In the genomic region with DNA sequence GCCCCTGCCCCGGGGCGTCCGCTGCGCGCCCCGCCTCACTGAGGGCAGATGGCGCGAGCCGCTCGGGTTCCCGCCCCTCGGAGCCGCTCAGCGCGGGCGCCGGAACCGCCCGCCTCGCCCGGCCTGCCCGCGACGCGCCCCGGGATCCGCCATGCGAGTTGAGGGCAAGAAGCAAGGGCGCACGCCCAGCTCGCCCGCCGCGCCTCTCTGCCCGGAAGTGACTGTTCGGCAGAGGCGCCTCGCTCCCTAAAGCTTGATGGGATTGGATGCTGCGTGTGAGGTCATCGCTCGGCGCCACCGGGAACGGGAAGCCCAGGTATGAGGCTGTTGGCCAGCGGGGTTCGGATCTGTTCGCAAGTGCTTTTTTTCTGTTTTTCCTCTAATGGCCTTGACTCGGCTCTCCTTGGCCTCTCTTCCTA, we compare ENCODE assay signal across 8 mouse cellular contexts. TPM values are rescaled to one million over a fixed set of nuclear protein-coding genes. Genes with fewer than 3 reads are reported as not detected.
A peak's percentile ranks its signal among the peaks of the same experiment; 100 is the strongest.
DNase-seq lines count a peak whose midpoint lies in the region; ATAC-seq and TF ChIP-seq lines count a peak whose summit lies in the region.

Fbxo45 (minus strand) TSS at position 207 of the 419 bp plus-strand sequence.
Wdr53 (plus strand) TSS at position 276 of the 419 bp plus-strand sequence.

- peak within 1 kb of the TSS; percentile 86 to 93 (median 90) for H3K4me3 ChIP-seq in CH12.LX (replicated peaks in 1 of 3; ENCODE audit: low read depth in 2 of 3, low read length in 2 of 3, poor library complexity in 1 of 3)
- peak within 1 kb of the TSS; percentile 93 for H3K4me3 ChIP-seq in forebrain, embryonic 11.5 days (ENCODE audit: low read depth, low read length)
- H3K4me3 ChIP-seq in heart, embryonic 16.5 days (ENCODE audit: low read length): peak within 1 kb of the TSS; percentile 97
- peak within 1 kb of the TSS; percentile 91 for H3K4me3 ChIP-seq in liver, embryonic 15.5 days (replicated peaks)
- H3K4me3 ChIP-seq in neural tube, embryonic 12.5 days: peak within 1 kb of the TSS; percentile 88

- dilution Hi-C loops in CH12.LX (cut with MboI; ENCODE audit: extremely low pct_ligation_motif_present, extremely low pct_unique_long_range_greater_than_20kb, low sequenced_read_pairs): no loop called here

- H3K79me2 ChIP-seq in CH12.LX (replicated peaks; ENCODE audit: control insufficient read depth, extremely low read depth, insufficient read depth, poor library complexity, severe bottlenecking): peaks cover 58% of the 10 kb centered on the region

- peak within 1 kb of the TSS; percentile 99 for H3K9ac ChIP-seq in CH12.LX (ENCODE audit: insufficient read depth, low read depth)
- peak within 1 kb of the TSS; percentile 89 for H3K9ac ChIP-seq in forebrain, embryonic 11.5 days (ENCODE audit: low read length)
- H3K9ac ChIP-seq in heart, embryonic 16.5 days (ENCODE audit: low read length): peak within 1 kb of the TSS; percentile 96
- peak within 1 kb of the TSS; percentile 97 for H3K9ac ChIP-seq in liver, embryonic 15.5 days
- peak within 1 kb of the TSS; percentile 83 for H3K9ac ChIP-seq in neural tube, embryonic 12.5 days

- peaks cover 0 to 31% of the 10 kb centered on the region in 2 experiments for H3K36me3 ChIP-seq in CH12.LX (replicated peaks in 1 of 2; ENCODE audit: control insufficient read depth in 1 of 2, insufficient read depth in 1 of 2, low read length in 1 of 2)
- H3K36me3 ChIP-seq in forebrain, embryonic 11.5 days (ENCODE audit: control insufficient read depth, insufficient read depth, low read length): no peaks in the 10 kb centered on the region
- peaks cover under 1% of the 10 kb centered on the region; the same call in 1 of the 2 replicates for H3K36me3 ChIP-seq in heart, embryonic 16.5 days (ENCODE audit: control insufficient read depth, insufficient read depth)
- peaks cover 5% of the 10 kb centered on the region; the same call in 1 of the 2 replicates for H3K36me3 ChIP-seq in liver, embryonic 15.5 days (replicated peaks)
- peaks cover 4% of the 10 kb centered on the region; the same call in 1 of the 2 replicates for H3K36me3 ChIP-seq in neural tube, embryonic 12.5 days

- no peak for TF ChIP-seq EP300 in CH12.LX (IDR thresholded peaks at IDR 0.05; ENCODE audit: low read length)

- H3K27me3 ChIP-seq in CH12.LX (replicated peaks): no peaks in the 10 kb centered on the region
- no peaks in the 10 kb centered on the region for H3K27me3 ChIP-seq in forebrain, embryonic 11.5 days (ENCODE audit: control insufficient read depth, insufficient read depth, low read length)
- H3K27me3 ChIP-seq in heart, embryonic 16.5 days (ENCODE audit: control insufficient read depth, insufficient read depth, low read length): no peaks in the 10 kb centered on the region
- no peaks in the 10 kb centered on the region for H3K27me3 ChIP-seq in liver, embryonic 15.5 days
- H3K27me3 ChIP-seq in neural tube, embryonic 12.5 days (replicated peaks): no peaks in the 10 kb centered on the region

- TF ChIP-seq CTCF in CH12.LX (conservative IDR thresholded peaks at IDR 0.05 in 1 of 2, IDR thresholded peaks at IDR 0.05 in 1 of 2; ENCODE audit: low read depth in 2 of 2, low read length in 2 of 2): no peak

- peak; percentile 97 for ATAC-seq in forebrain, embryonic 11.5 days (replicated peaks; ENCODE audit: low FRiP score)
- ATAC-seq in heart, embryonic 16.5 days (replicated peaks; ENCODE audit: extremely low read depth, insufficient read depth, low FRiP score): peak; percentile 97
- peak; percentile 99 for ATAC-seq in liver, embryonic 15.5 days (ENCODE audit: insufficient read depth)
- ATAC-seq in neural tube, embryonic 12.5 days (ENCODE audit: low FRiP score, low read depth): peak; percentile 99

- H3K4me1 ChIP-seq in CH12.LX (ENCODE audit: control insufficient read depth in 1 of 2, insufficient read depth in 2 of 2): peaks cover 5 to 37% of the 10 kb centered on the region in 2 experiments; a peak in 3 of 4 replicates
- H3K4me1 ChIP-seq in forebrain, embryonic 11.5 days (replicated peaks; ENCODE audit: control insufficient read depth, insufficient read depth, low read length): peaks cover 2% of the 10 kb centered on the region; the same call in 1 of the 2 replicates
- peaks cover 21% of the 10 kb centered on the region for H3K4me1 ChIP-seq in heart, embryonic 16.5 days (ENCODE audit: control insufficient read depth, insufficient read depth, low read length)
- peaks cover 40% of the 10 kb centered on the region for H3K4me1 ChIP-seq in liver, embryonic 15.5 days (replicated peaks)
- H3K4me1 ChIP-seq in neural tube, embryonic 12.5 days: peaks cover 19% of the 10 kb centered on the region

- DNase-seq in CH12.LX (ENCODE audit: extremely low read depth): peak; percentile 98
- DNase-seq in c-Kit-positive CD71-positive TER-119-negative erythroid progenitor cells, embryonic 14.5 days (ENCODE audit: low read depth): peak; percentile 94
- peak; percentile 98 for DNase-seq in forebrain, embryonic 11.5 days (ENCODE audit: low spot score)
- peak; percentile 98 to 99 for DNase-seq in kidney, postnatal 36 days
- peak; percentile 96 for DNase-seq in telencephalon, adult 2 months (ENCODE audit: low read depth, low spot score)

- peak within 1 kb of the TSS; percentile 99 for H3K4me2 ChIP-seq in CH12.LX (ENCODE audit: insufficient read depth, low read depth, poor library complexity, severe bottlenecking)
- H3K4me2 ChIP-seq in forebrain, embryonic 11.5 days (ENCODE audit: low read depth, low read length, severe bottlenecking): peak within 1 kb of the TSS; percentile 54
- peak within 1 kb of the TSS; percentile 89 for H3K4me2 ChIP-seq in heart, embryonic 16.5 days (ENCODE audit: low read depth, low read length)
- peak within 1 kb of the TSS; percentile 89 for H3K4me2 ChIP-seq in liver, embryonic 15.5 days
- H3K4me2 ChIP-seq in neural tube, embryonic 12.5 days (replicated peaks): peak within 1 kb of the TSS; percentile 69

- TF ChIP-seq RAD21 in CH12.LX (IDR thresholded peaks at IDR 0.05; ENCODE audit: low read depth, low read length): no peak

- peak; percentile 98 for TF ChIP-seq POLR2A in CH12.LX (IDR thresholded peaks at IDR 0.05; ENCODE audit: low read depth, low read length)

- under 1% methylated on average over 42 of the region's 48 CpGs for WGBS in forebrain, embryonic 11.5 days
- under 1% methylated on average over 48 of the region's 48 CpGs for WGBS in heart, embryonic 16.5 days
- under 1% methylated on average over 48 of the region's 48 CpGs for WGBS in liver, embryonic 15.5 days (ENCODE audit: insufficient replicate concordance)
- under 1% methylated on average over 48 of the region's 48 CpGs for WGBS in neural tube, embryonic 12.5 days

- peak within 1 kb of the TSS; percentile 72 for H3K27ac ChIP-seq in CH12.LX (ENCODE audit: insufficient read depth, low read depth)
- H3K27ac ChIP-seq in forebrain, embryonic 11.5 days (ENCODE audit: low read depth, low read length): peak within 1 kb of the TSS; percentile 91
- H3K27ac ChIP-seq in heart, embryonic 16.5 days (ENCODE audit: low read length): peak within 1 kb of the TSS; percentile 95
- peak within 1 kb of the TSS; percentile 98 for H3K27ac ChIP-seq in liver, embryonic 15.5 days (replicated peaks)
- peak within 1 kb of the TSS; percentile 83 for H3K27ac ChIP-seq in neural tube, embryonic 12.5 days

- in situ Hi-C loops in CH12.LX (cut with MboI; ENCODE audit: low pct_ligation_motif_present, low pct_unique_long_range_greater_than_20kb, low sequenced_read_pairs): no loop called here

- no peaks in the 10 kb centered on the region for H3K9me3 ChIP-seq in CH12.LX (replicated peaks; ENCODE audit: low read length)
- H3K9me3 ChIP-seq in forebrain, embryonic 11.5 days (ENCODE audit: control insufficient read depth, low read length): no peaks in the 10 kb centered on the region
- no peaks in the 10 kb centered on the region for H3K9me3 ChIP-seq in heart, embryonic 16.5 days (replicated peaks; ENCODE audit: control insufficient read depth, low read length)
- no peaks in the 10 kb centered on the region for H3K9me3 ChIP-seq in liver, embryonic 15.5 days (replicated peaks)
- H3K9me3 ChIP-seq in neural tube, embryonic 12.5 days: no peaks in the 10 kb centered on the region

TF ChIP-seq in CH12.LX, 34 proteins besides CTCF, POLR2A, EP300 and RAD21 (continues in another document):
- peak; percentile 99 for TF ChIP-seq UBTF (IDR thresholded peaks at IDR 0.05; ENCODE audit: low read depth, low read length)
- peak; percentile 54; the same call in 1 of the 2 replicates for TF ChIP-seq GABPA (IDR thresholded peaks at IDR 0.05; ENCODE audit: insufficient replicate concordance, low read depth, low read length)
- peak; percentile 59; the same call in 1 of the 2 replicates for TF ChIP-seq MYC (IDR thresholded peaks at IDR 0.05; ENCODE audit: low read depth, low read length)
- TF ChIP-seq HCFC1 (IDR thresholded peaks at IDR 0.05; ENCODE audit: low read depth, low read length): peak; percentile 93
- TF ChIP-seq MEF2A (IDR thresholded peaks at IDR 0.05; ENCODE audit: borderline replicate concordance, low read depth, low read length): peak; percentile 82
- peak; percentile 99 for TF ChIP-seq ELF1 (IDR thresholded peaks at IDR 0.05; ENCODE audit: low read depth, low read length)
- TF ChIP-seq ZC3H11A (IDR thresholded peaks at IDR 0.05; ENCODE audit: low read depth, low read length): no peak
- TF ChIP-seq MXI1 (IDR thresholded peaks at IDR 0.05; ENCODE audit: low read depth, low read length): peak; percentile 97
- 0 out of 2 replicates have a peak, but pooled peaks have one; percentile 55 for TF ChIP-seq TBP (conservative IDR thresholded peaks at IDR 0.05; ENCODE audit: low read depth, low read length)
- TF ChIP-seq RCOR1 (conservative IDR thresholded peaks at IDR 0.05; ENCODE audit: low read depth, low read length): no peak; the same call in 1 of the 2 replicates

RNA-seq across cellular contexts. Expression of gene Fbxo45, which starts in this region (rescaled TPM):
- total RNA-seq in CH12.LX (2012; rRNA removed): 22.4 and 24.0 TPM in 2 replicates
- total RNA-seq in CH12.LX (2014; rRNA removed): 24.4 and 25.4 TPM in 2 replicates
- 20.0 and 21.4 TPM in 2 replicates for polyA plus RNA-seq in CH12.LX (2012; ENCODE audit: insufficient read length, low read depth)
- polyA plus RNA-seq in forebrain, embryonic 11.5 days (2014; fragmentation: Nextera tagmentation; extraction: Ambion mirVana): 28.0 and 31.1 TPM in 2 replicates
- 3.7 and 5.1 TPM in 2 replicates for polyA plus RNA-seq in heart, embryonic 16.5 days (2015; fragmentation: Nextera tagmentation; extraction: Ambion mirVana)
- polyA plus RNA-seq in liver, embryonic 15.5 days (2015; fragmentation: Nextera tagmentation; extraction: Ambion mirVana): 4.9 and 6.3 TPM in 2 replicates
- polyA plus RNA-seq in neural tube, embryonic 12.5 days (2016; fragmentation: Nextera tagmentation; extraction: Ambion mirVana): 28.1 and 31.0 TPM in 2 replicates

RNA-seq across cellular contexts. Expression of gene Wdr53, which starts in this region (rescaled TPM):
- total RNA-seq in CH12.LX (2012; rRNA removed): 22.7 and 26.1 TPM in 2 replicates
- 56.4 and 57.3 TPM in 2 replicates for total RNA-seq in CH12.LX (2014; rRNA removed)
- 28.6 and 38.9 TPM in 2 replicates for polyA plus RNA-seq in CH12.LX (2012; ENCODE audit: insufficient read length, low read depth)
- 17.4 and 20.3 TPM in 2 replicates for polyA plus RNA-seq in forebrain, embryonic 11.5 days (2014; fragmentation: Nextera tagmentation; extraction: Ambion mirVana)
- 11.6 and 11.9 TPM in 2 replicates for polyA plus RNA-seq in heart, embryonic 16.5 days (2015; fragmentation: Nextera tagmentation; extraction: Ambion mirVana)
- 10.3 and 11.1 TPM in 2 replicates for polyA plus RNA-seq in liver, embryonic 15.5 days (2015; fragmentation: Nextera tagmentation; extraction: Ambion mirVana)
- polyA plus RNA-seq in neural tube, embryonic 12.5 days (2016; fragmentation: Nextera tagmentation; extraction: Ambion mirVana): 16.2 and 16.3 TPM in 2 replicates

Comparison
In these comparisons a context has a peak if more than half of its experiments do, and no peak if none do; other contexts are left out.
1. Peak in every context shown above with its lines: DNase-seq, ATAC-seq, H3K4me3 ChIP-seq and H3K27ac ChIP-seq.